Mouse (Mus musculus) adrenal gland, postnatal 36 days (tissue): ENCODE results near the gene Nicn1. TPM values are rescaled to one million over a fixed set of nuclear protein-coding genes. Genes with fewer than 3 reads are reported as not detected.

ENCODE experiments used
- DNase-seq, 2 experiments: peaks; one replicate each; pipeline ENCODE4 v3.0.0; 2021; ENCODE audit warnings: mixed read lengths in 1 of 2
- long read RNA-seq, 2 experiments: library from polyadenylated mRNA; stranded (forward); transcript quantifications; one replicate each; pipeline ENCODE4 v2.0.0; 2021; ENCODE audit warnings: borderline sequencing depth in 2 of 2
- total RNA-seq, 2 experiments: library from RNA; stranded (reverse); gene quantifications; 2 replicates each; pipeline ENCODE4 v1.2.3; 2021

Gene Nicn1
- 10 to 100 TPM; 17.1 TPM for total RNA-seq
- long read RNA-seq, experiment 1, transcript Nicn1-201 (6 exons, 2,133 nt), result major isoform, 17 of 21 reads
- long read RNA-seq, experiment 1, partial matches to known transcripts, result 0 of 21 reads
- long read RNA-seq, experiment 1, other reads (novel, unspliced or antisense), result 4 of 21 reads
- long read RNA-seq, experiment 2, partial matches to known transcripts, result 0 of 3 reads
- long read RNA-seq, experiment 2, other reads (novel, unspliced or antisense), result 1 of 3 reads

- DNase-seq, result peak; percentile 90 to 92
These were observed at the start of gene Nicn1 for GRCm38 (mm10) chr9:108290016-108290750. Gene Nicn1 (plus strand): TSS chr9:108290429.

DNA sequence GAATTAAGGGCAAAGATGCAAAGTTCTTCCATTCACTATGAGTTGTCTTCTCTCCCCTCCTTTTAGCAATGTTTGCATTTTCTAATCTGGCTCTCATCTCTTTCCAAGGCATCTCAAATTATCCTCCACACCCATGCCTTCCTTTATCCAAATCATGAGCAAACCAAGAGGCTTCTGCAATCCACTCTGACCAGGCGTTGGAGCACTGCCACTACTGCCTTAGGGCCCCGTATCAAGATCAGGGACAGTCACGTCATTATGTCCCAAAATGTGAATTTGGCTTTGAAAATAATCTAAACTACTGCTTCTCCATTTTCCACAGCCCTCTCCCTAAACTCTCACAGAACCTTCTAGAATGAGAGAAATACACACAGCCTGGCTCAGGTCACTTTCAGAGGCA is 45.7 kb upstream of the Nicn1 start:
- no peak for DNase-seq

DNA sequence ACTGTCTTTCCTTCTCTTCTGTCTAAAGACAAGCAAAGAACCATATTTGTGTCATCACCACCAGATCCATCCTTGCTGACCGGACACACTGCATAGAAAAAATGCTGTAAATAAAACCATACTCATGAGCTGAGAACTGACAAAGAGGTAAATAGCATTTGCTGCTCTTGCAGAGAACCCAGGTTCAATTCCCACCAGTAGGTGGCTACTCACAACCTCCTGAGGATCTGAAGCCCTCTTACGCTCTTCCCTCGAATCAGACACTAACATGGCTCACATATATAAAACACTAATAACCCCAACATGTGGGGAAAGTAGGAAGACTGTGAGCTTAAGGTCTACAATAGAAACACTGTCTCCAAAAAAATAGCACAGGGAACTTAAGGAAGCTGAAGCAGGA is 45.2 kb upstream of the Nicn1 start:
- DNase-seq, result no peak

GRCm38 (mm10) chr9:108248957-108249356 is 41.3 kb upstream of the Nicn1 start:
- peak in 1 of 2 experiments; percentile 18 for DNase-seq

- DNase-seq, result peak; percentile 78 to 82
These were observed 38.4 kb upstream of the Nicn1 start for GRCm38 (mm10) chr9:108251877-108252276.

GRCm38 (mm10) chr9:108252766-108253165 is 37.5 kb upstream of the Nicn1 start:
- no peak for DNase-seq

DNA sequence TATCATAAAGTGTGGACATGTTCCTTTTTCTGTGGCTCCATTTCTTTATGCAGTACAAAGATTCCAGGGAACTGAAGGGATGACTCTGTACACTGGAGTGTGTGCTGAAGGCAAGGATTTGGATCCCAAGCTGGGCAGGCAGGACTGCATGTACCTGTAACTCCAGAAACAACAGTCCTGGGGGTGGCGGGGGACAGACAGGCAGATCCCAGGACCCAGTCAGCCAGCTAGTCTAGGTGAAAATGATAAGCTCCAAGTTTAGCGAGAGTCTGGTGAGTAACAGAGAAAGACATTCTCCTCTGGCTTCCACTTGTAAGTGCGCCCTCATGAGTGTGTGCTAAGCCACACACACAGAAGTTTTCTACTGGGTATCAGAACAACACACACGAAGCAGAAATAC is 29.7 kb upstream of the Nicn1 start:
- DNase-seq, result no peak

GRCm38 (mm10) chr9:108261865-108262264 is 28.4 kb upstream of the Nicn1 start:
- no peak for DNase-seq

- no peak for DNase-seq
These were observed 27.7 kb upstream of the Nicn1 start for GRCm38 (mm10) chr9:108262494-108263049.

DNA sequence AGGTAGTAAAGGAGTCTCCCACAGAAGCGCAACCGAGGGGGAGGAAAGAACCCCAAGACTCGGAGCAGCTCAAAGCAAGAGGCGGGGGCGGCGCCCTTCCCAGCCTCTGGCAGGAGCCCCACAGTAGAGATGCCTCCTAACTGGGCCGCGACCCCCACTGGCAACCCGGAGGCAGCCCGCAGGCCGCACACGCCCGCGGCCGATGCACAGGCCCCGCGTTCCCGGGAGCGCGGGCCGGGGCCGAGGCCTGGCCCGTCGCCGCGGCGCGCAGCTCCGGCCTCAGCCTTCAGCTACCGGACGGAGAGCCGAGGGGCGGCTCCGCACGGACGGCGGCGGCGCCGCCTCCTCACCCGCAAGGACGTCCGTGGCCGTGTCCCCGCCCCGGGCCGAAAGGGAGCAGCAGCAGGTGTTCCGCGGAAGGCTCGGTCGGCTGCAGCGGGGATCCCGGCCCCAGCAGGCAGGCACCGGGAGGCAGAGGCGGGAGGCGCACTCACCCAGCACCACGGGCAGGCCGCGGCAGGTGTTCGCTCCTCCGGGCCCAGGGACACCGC is 27.0 kb upstream of the Nicn1 start:
- peak; percentile 83 to 85 for DNase-seq

DNA sequence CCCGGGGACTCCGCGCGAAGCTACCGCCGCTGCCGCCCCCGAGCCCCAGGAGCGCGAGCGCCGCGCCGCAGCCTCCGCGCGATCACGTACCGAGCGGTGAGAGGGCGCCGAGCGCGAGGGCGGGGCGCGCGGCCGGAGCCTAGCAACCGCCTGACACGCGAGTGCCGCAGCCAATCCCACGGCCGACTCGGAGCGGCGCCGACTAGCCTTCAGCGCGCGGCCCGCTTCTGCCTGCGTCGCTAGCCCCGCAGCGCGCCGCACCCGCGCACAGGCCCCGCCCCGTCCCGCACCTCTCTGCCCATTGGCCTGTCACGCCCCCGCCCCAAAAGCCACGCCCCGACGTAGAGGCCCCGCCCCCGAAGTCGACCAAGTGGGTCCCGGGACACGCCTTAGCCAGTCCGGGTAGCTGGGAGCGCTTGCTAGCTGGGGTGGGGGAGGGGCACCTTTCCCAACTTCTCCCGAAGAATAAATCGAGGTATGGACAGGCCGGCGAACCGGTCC is 26.5 kb upstream of the Nicn1 start, which contains the start of gene Dag1:
Gene Dag1, minus strand, starts transcription at position 269 of the 501 bp plus-strand sequence.
- DNase-seq, result peak; percentile 99 to 100

DNA sequence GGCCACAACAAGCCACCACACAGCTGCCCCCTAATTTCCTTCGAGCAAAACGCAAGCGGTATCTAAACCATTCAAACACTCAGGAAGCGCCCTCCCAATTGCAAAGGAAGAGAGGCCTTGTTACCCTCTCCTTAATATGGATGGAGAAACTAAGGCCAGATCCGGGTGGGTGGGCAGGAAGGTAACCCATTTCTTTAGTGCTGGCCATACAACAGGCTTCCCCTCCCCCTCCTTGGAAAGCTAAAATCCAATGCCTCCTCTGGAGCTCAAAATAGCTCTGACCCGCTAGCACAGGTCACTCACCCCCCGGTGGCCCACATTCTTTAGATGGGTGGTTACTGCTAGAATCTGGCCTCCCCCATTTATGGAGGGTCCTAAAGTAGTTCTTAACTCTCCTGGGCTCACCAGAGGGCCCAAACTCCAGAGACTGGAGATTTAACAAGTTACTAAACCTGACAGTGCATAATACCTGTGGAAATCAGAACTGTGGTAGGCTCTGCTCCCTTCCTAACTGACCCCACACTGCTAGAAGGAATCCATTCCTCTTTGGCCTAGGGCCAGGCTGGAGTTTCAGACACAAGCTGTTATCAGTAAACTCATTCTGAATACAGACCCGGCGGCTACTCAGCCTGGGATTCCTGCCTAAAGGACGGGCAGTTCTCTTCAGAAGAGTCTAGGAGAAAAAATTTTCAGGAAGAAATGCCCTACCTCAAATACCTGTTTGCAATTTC is 25.9 kb upstream of the Nicn1 start:
- DNase-seq, result peak; percentile 50 to 71

DNA sequence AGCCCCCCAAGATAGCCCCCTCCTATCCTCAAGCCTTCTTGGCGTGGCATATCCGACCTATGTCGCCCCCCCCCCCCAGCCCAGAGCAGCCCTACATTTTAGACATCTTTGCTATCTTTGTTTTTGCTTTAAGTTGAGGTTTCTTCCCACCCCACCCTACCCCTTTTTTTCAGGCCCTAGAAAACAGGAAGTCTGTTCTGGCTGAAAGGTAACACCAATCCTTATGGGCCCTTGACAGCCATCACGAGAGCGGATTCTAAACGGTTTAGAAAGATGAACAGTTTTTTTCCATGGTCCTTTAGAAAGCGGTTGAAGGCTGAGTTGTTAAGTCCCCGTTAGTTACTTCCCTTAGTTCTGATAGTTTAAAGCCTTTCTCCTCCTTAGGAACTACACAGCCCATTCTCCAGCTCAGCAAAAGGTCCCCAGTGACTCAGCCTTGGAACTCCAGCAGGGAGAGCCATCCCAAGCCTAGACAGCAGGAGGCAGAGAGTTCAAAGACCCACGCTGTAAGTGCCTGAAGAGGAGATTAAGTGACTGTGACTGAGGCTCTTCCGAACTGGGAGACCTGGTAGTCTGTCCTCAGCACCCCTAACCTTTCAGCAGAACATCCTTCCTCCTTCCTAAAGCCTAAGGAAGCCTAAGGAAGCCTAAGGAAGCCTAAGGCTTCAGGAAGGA is 23.8 kb upstream of the Nicn1 start:
- no peak for DNase-seq

DNA sequence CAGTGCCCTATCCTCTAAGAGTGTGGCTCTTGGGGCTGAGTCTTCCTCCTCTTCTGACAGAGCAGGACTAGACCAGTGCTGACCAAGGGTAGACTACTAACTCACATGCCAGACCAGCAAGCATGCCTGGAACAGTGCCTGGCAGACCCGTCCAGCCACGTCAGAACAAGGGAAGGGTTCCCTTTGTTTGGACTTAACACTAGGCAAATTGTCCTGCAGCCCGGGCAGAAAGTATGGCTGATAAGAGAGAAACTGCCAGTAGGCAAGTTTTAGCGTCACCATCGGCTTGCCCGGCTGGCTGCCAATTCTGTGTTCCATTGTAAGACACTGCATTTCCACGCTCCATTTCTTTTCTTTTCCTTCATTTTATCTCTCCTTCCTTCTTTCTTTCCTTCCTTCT is 22.5 kb upstream of the Nicn1 start:
- no peak for DNase-seq

DNA sequence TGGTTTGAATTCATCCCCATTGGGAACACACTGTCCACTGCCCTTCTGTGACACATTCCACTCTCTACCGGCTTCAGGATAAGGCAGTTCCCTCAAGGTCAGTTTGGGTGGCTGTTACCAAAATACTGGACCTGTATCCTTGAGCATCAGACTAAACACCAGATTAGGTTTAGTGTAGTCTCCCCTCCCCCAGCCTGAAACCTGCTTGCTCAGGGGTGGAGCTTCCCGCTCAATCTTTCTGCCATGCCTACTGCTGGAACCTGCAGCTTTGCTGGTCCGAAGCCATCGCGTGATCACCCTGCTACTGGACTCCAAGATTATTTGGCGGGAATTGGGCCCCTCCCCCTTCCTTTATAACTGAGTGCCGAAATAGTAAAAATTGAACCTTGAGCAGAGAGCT is 21.5 kb upstream of the Nicn1 start:
- peak in 1 of 2 experiments; percentile 64 for DNase-seq

DNA sequence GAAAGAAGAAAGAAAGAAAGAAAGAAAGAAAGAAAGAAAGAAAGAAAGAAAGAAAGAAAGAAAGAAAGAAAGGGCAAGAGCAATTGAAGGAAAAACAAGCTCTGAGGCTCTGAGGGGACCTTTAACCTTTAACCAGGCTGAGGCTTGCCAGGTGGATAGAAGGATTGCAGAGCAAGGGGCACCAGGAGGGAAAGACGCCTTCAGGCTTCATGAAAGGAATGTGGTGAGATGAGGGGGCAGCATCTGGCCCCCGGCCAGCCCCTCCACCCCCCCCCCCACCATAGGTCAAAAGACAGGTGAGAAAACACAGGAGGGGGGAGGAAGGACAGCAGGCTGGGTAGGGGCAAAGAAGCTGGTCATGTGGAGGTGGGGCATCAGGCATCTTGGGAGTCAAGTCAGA is 18.3 kb upstream of the Nicn1 start:
- no peak for DNase-seq

- DNase-seq, result no peak
These were observed 17.5 kb upstream of the Nicn1 start for GRCm38 (mm10) chr9:108272691-108273090.

GRCm38 (mm10) chr9:108273485-108273884 is 16.7 kb upstream of the Nicn1 start:
- DNase-seq, result no peak

GRCm38 (mm10) chr9:108274476-108275330 is 15.5 kb upstream of the Nicn1 start:
- DNase-seq, result peak; percentile 78 to 79

DNA sequence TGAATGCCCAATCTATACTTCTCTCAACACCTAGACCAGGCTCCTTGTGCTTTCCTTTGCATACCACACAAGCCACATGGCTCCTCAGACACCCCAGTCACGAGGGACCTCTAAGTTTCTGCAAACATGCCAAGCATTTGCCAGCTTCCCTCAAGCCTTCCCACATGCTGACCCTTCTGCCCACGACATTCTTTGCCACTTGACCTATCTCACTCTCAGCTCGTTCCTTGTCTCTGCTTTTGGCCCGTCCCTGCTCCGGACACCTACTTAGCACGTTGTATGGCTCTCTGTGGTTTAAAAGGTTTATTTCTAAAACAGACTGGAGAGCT is 14.9 kb upstream of the Nicn1 start:
- DNase-seq, result no peak
